Mouse (Mus musculus) retina, embryonic 14.5 days (tissue): ENCODE measurements at regions not wholly inside any gene's neighbourhood (a gene's known extent, or its start where the extent isn't known, plus 50 kb on each side); places are given as distances from the start of the nearest gene placed in this dataset.
"Not testable (repeated sequence)": the region's sequence is repeated elsewhere in the genome, so short reads cannot be mapped to it uniquely, and the experiment has no call there.

Experiments
- DNase-seq: peaks from one replicate; pipeline ENCODE4 v3.0.0-alpha.2; 2015; ENCODE audit warnings: low spot score

DNA sequence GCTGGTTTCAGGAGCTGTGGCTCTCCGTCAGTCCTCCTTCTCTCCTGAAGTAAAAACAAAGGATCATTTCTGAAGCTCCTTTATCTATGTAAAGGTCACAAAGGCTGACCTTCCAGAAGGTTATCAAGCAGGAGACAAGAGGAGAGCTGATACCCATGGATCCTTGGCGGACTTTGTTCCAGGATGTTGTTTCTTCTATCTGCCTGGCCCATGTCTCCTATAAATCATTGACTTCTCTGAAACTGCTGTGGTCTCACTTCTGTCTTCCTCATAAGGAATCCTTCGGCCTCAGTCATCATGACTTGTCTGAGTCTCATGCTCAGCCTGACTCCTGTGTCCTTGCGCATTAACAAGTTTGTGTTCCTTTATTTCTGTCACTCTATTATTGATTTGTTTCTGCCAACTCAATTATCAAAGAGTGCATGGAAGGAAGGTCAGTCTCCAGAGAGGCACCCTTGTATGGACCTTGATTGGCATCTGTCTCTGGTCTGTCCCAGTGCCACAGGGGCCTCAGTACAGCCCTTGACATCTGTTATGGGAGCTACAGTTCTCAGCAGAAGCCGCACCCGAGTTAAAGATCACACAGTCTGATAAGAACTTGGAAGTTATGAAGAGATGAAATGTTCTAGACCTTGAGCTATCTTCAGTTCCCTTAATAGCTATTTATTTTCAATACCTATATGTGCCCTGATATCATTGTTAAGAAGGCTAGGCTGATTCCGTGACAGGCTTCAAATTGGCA lies 53.2 kb upstream of the Dazl start:
- DNase-seq, result no peak

DNA sequence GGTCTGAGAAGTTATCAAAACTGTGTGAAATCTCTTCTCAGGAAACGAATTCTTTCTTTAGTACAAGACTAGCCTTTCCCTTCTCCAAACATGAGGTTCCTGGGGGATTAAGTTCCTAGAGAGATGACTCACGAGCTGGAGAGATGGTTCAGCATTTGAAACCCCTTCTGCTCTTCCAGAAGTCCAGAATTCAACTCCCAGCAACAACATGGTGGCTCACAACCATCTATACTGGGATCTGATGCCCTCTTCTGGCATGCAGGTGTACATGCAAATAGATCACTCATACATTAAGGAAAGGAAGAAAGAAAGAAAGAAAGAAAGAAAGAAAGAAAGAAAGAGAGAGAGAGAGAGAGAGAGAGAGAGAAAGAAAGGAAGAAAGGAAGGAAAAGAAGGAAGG lies 60.4 kb upstream of the Dazl start:
- not testable (repeated sequence) for DNase-seq

DNA sequence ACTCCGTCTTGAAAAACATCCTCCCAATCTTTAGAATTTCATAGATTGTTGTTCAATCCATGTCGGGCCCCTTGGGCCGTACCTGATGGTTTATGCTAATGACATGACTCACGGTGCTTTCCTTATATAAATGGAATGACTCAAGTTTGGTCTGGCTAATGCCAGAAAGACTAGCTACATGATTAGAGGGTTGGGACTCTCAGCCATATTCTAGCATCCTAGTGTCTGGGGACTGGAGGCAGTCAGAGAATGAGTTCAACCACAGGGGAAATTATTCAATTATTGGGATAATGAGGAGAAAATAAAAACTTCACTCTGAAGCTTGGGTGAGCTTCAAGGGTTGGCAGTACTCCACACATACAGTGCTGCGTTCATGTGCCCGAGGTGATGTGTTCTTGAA lies 60.9 kb upstream of the Dazl start:
- no peak for DNase-seq

DNA sequence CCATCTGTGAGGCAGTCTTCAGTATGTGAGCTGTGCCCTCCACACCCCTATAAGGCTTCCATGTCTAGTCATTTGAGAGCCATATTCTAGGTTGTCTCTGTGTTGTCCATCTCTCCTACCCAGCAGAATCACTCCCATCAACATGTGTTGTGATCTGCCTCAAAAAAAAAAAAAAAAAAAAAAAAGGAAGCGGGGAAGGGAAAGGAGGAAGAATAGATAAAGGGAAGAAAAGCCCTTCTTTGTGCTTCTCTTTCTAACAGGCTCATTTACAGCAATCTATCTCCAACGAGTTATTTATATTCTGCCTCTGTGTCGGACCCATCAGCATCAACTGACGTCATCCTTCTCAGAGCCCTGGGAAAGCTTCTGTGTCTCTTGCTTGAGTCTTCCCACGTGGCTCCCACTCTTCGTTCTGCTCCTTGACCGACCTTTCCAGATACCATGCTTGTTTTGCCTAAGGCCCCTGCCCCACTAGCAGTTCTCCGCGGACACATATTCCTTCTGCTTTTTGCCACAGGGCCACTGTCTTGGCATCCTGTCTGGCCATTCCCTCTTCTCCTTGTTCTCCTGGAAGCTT lies 68.3 kb upstream of the Dazl start:
- no peak for DNase-seq

DNA sequence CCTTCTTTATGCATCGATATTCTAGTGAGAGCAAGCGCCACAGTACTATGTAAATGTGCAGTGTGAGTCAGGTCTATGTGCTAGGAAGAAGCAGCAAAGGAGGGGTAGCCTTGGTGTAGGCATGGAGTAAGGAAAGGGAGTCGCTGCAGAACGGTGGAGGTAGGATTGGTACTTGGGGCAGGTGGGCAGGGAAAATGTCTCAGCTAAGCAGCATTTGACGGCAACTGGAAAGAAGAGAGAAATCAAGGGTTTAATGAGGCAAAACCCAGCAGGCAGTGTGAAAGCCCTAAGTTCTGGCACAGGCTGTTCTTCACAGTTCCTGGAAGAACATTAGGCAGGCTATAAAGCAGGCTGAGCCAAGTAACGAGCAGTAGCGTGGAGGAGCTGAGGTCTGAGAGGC lies 72.0 kb upstream of the Dazl start:
- no peak for DNase-seq

DNA sequence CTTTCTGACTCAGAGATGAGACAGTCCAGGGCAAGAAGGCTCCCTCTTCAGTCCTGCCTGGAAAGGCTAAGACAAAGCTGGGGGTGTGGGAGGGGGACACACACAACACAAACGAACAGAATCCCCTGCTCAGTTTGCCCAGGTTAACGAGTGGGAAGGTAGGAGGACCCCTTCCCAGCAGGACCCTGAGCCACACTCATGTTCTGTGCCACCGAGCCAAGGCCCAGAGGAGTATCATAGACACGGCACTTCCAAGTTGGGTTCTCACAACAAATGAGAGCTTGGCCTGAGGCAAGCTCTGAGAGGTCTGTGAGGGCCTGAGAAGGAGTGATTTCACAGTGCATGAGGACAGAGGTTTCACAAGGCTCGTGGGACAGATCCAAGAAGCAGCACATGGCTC lies 72.7 kb upstream of the Dazl start:
- DNase-seq, result no peak

DNA sequence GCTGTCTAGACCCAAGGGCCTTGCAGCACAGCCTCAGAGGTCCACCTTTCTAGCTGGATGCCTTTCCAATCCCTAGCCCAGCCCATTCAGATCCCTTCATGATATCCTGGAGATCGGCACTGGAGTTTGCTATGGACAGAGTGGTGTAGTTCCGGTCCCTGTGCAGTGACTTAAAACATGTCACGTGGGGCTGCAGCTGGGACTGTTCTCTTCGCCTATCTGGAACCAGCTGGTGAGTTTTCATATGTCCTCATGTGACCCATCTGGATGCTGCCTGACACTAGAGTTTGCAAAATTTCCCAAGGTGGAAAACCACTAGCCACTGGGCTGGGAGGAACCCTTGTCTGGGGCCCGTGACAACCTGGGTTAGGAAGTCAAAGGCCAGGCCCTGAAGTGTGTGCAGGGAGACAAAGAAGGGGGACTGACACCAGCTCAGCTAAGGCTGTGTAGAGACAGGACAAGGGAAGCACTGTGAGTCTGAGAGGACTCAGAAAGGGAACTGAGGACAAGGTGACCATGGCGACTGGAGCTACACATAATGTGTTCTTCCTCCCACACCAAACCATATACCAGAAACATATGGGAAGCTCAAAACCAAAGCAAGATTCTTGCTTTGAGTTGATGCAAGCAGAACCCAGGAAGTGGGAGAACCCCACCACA lies 75.9 kb upstream of the Dazl start:
- DNase-seq, result no peak

DNA sequence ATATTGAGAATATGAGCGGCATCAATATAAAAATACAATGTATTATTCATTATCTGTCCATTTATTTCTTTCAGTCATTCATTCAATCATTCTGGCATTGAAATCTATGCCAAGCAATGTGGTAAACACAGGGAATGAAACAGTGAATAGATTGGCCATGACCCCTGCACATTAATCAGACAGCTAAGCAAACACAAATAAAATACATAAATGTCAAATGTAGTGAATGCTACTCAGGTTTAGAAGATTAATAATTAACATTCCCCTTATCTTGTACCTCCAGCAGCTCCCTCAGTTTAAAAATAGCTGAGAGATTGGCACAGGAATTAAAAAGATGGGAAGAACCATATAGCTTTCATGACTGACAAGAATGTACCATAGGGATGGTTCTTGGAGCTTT lies 77.0 kb upstream of the Dazl start:
- no peak for DNase-seq

DNA sequence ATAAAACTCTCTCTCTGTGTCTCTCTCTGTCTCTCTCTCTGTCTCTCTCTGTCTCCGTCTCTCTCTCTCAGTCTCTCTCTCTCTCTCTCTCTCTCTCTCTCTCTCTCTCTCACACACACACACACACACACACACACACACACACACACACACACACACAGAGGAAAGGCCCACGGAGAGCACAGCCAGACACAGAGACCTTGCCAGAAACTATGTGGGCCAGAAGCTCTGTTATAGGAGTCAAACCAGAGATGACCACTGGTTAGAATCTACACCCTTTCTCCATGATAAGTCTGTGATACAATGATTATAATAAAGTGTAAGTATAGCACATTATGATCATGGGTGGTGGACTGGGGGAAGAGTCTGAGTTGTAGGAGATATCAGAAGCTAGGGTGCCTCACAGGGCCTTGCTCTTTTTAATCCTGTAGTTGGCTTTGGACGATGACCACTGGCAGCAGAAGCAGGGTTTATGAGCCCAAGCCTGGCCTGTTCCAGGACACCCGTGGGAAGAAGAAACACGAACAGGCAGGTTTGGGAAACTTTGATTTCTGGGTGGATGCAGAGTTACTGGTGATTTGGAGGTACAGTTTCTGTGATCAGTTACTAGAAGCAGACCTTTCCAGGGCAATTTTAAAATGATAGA lies 80.2 kb upstream of the Dazl start:
- DNase-seq, result no peak

DNA sequence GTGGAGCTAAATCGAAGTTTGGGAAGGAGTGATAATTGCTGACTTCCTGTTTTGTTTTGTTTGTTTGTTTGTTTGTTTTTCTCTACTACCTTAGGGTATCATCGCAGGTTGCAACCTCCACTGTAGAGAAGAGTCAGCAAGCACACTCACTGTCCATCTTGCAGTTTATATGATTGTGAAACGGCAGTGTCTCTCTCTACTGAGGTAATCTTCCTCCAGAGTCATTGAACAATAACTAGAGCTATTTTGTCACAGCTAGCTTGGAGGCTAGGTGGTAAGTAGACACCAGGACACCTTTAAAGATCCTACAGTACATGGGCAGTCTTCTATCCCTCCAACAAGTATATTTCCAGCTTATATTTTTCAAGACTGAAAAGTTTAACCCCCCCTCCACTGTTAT lies 82.0 kb upstream of the Dazl start:
- DNase-seq, result no peak

DNA sequence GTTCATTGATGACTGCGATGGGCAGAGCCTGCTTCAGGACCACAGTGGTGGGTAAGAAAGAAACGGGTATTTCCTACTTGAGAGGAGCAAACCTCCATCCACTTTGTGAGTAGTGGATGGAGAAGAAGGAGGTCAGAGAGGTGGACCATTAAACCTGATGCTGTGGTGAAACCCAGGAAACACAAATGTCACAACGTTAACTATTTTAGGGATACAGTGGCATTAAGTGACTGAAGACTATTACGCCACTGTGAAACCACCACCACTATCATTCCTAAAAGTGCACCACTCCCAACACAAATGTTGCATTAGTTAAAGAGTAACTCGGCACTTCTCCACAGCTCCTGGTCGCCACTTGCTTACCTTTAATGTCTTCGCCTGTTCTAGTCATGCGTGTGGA lies 83.3 kb upstream of the Dazl start:
- DNase-seq, result no peak

DNA sequence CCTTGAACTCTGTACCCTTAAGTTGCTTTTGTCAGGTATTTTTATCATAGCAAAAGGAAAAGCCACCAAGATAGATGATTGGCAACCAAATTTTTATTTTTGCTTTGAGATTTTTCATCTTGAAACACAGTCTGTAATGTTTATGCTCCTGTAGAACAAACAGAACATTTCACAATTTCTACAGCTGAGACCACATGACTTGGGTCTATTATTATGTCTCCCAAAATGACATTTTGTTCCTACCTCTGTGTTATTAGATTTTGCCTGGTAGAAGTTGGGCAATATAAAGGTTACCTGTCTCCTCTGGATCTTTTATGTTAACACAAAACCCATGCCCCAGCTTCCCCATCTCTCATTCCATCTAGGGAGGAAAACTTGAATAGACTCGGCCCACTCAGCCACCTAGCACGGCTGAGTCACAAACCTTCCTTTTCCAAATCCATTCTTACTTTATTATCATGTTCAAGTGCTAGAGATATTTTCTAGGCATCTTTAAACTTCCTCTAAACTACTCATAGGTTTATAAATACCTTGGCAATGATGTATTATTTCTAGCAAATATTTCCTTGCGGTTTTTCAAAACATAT lies 84.8 kb upstream of the Dazl start:
- no peak for DNase-seq

DNA sequence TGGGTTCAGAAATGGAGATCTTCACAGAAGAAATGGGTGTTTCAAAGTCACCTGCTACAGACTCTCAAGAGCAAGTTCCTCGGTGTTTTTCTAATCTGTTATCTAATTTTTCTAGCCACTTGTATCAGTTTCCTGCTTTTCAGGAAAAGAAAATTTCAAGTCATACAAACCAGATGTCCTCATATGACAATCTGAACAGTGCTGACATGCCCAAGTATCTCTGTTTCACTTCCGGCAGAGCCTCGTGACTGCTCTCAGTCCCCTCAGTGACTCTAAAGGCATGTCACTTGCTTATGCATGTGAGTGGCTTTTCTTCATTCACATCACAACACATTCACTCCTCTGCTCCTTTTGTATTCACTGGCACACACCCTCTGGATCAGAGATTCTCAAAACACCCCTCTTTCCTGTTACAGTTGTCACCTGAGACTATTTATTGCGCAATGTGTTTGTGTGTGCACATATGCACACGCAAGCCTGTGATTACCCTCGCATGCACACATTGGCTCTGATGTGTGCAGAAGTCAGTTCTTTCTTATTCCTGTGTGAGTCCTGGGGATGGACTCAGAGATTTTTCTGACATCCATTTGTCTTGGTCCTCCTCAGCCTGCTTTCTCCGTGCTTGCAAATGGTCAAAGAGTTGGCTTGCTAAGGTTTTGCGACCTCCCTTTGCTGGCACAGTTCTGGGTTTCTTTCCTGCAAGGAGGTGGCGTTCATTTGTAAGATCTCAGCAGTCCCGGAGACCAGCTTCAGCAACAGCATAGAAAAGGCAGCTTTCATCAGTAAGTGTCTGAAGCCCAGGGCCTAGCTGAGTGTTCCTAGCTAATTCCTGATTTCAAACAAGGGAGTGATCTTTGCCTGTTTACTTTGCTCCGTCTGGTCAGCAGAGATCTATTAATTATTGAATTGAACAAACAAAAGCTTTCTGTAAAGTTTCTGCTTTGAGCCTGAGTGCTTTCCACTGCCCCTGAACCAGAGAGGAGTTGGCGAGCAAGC lies 95.6 kb upstream of the Dazl start:
- no peak for DNase-seq

DNA sequence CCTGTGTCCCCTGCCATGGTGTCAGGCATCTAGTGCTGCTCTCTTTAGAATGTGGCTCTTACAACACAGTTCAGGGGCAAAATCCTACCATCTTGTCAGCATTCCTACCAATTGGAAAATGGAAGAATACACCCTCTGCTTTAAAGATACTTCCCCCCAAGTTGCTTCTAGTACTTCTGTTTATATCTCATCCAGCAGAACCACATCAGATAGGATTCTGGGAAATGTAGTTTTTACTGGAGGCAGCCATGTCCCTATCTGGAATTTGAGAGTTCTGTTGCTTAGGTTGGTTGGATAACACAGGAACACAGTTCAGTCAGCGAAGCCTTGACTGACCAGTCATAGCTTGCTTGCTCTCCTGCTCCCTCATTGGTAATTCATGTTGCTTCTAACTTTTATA lies 96.7 kb upstream of the Dazl start:
- no peak for DNase-seq

DNA sequence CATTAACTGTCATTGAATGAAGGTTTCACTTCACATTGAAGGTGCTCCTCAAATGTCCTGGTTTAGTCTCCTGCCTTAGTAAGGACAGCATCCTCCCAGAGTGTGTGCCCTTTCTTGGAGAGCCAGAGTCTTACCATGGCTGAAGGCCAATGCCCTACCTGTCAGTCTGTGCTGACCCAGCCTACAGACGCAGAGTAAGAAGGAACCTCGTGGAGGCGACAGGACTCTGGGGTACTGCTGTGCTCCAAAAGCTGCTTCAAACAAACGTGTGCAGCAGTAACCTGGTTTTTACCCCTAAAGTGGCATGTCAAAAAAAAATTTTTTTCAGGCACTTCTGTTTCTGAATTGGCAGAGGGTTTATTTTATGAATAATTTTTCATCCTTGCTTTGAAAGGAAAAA lies 97.8 kb upstream of the Dazl start:
- DNase-seq, result no peak

DNA sequence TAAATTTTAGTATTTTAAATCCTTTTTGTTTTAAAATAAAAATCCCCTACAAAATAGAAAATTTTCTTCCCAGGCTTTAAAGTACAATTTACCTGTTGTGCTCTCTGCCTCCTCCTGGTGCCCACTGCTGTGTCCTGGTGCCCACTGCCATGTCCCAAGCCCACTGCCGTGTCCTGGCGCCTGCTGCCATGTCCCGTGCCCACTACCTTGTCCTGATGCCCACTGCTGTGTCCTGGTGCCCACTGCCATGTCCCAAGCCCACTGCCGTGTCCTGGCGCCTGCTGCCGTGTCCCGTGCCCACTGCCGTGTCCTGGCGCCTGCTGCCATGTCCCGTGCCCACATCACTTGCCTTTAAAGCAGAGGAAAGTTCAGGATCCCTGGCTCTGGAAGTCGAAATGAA lies 98.6 kb upstream of the Dazl start:
- no peak for DNase-seq

DNA sequence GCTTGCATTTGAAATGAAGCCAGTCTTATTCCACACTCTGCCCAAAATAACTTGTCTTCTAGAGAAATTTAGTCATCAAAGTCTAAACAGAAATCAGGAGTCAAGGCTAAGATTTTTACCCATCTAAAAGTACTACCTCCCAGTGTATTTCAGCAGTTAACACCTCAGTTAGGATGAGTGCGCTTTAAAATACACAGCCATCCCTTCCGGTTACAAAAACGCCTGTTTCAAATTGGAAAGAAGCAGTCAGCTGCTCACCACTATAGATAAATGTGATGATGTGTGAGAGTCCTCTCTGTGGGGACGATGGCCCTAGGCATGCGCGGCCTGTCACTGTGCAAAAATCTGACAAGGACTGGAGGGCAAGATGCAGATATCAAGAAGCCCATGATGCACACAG lies 99.0 kb upstream of the Dazl start:
- no peak for DNase-seq

DNA sequence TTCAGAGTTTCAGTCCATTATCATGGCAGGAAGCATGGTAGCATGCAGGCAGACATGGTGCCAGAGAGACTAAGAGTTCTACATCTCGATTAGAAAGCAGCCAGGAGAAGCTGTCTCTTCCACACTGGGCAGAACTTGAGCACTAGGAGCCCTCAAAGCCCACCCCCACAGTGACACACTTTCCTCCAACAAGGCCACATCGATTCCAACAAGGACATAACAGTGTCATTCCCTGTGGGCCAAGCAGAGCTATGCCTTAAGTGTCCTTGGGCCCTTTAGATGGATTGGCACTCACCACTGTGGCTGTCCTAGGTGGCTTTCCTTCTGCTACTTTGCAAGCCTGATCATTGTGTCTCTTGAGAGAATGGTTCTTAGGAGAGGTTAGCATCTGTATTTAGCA lies 99.5 kb upstream of the Dazl start:
- no peak for DNase-seq

DNA sequence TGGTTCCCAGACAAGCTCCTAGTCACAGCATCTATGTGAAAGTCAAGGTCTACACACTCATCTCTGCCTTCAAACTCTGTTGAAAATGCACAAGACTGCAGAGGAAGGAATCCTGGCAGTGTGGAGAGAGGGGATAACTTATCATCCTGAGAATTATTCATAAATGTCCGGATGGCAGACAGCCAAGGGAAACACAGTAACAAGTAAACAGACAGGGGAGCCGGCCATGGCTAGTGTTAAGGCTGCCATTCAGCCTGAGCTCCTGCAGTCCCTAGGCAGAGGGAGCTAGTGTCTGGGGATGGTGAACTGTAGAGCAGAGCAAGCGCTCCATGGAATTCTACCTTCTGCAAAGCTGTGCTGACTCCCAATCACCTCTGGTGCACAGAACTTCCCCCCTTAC lies 100.3 kb upstream of the Dazl start:
- DNase-seq, result no peak

DNA sequence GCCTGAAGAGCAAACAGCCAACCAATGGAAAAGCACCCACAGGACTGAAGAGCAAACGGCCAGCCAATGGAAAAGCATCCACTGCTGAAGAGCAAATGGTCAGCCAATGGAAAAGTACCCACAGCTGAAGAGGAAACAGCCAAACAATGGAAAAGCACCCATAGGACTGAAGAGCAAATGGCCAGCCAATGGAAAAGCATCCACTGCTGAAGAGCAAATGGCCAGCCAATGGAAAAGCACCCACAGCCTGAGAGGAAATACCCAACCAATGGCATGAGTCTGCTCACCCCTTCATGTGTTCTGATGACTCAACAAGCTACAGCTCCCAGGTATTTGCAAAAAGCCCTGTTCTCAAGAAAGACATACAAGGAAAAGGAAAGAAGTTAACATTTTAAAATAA lies 101.4 kb upstream of the Dazl start:
- no peak for DNase-seq

DNA sequence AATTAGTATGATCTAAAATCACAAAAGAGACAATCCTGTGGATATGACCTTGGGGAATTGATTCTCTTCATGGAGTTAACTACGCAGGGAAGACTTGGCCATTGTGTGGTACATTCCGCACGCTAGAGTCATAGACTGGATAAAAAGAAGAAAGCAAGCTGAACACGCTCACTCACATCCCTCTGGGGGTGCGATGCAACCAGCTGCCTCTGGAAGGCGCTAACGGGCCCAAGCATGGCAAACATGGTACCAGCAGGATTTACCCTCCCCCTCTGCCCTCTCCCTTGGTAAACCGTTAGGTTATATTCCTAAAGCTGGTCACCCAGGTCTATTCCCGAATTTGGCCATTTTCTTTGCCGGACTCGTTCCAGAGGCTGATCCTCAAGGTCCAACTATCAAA lies 102.2 kb upstream of the Dazl start:
- DNase-seq, result no peak

DNA sequence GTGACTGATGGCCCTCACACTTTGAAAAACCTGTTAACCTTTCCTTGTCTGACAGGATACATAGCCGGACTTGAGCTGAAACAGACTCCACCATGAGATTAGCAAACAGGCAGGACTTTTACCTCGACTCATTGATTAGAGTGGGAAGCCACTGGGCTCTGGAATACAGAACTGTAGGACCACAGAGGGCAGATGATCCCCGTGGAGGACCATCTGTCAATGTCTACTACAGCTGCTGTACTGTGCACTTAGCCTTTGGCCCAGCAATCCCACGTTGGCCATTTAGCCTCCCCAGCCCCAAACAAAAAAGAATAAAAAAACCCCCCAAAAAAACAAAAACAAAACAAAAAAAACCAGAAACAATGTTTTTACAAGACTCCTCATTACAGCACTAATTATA lies 103.9 kb upstream of the Dazl start:
- no peak for DNase-seq
